Mouse (Mus musculus): ENCODE measurements around the gene Gm3233.
"Not testable (repeated sequence)": the region's sequence is repeated elsewhere in the genome, so short reads cannot be mapped to it uniquely, and the experiment has no call there.

The Gm3233 gene

GRCm38 (mm10) chr10:77728280-77728679, 31.2 kb downstream of the Gm3233 start:
- no peaks in the 10 kb centered on the region for H3K9me3 ChIP-seq (ENCODE audit: low read length)
- TF ChIP-seq POU5F1 (IDR thresholded peaks at IDR 0.05; ENCODE audit: borderline replicate concordance, low read length) (no peak), CTCF (conservative IDR thresholded peaks at IDR 0.05; ENCODE audit: low read length) (no peak), NANOG (IDR thresholded peaks at IDR 0.05; ENCODE audit: borderline replicate concordance, low read length) (no peak)
- H3K4me1 ChIP-seq (replicated peaks; ENCODE audit: low read depth, low read length): no peaks in the 10 kb centered on the region

GRCm38 (mm10) chr10:77726186-77726585, 33.3 kb downstream of the Gm3233 start, which contains the start of gene Gm10100:
Gm10100 (plus strand) TSS chr10:77726486.
- TF ChIP-seq NANOG (IDR thresholded peaks at IDR 0.05; ENCODE audit: borderline replicate concordance, low read length): no peak
- no peak for TF ChIP-seq POU5F1 (IDR thresholded peaks at IDR 0.05; ENCODE audit: borderline replicate concordance, low read length)
- no peak for TF ChIP-seq CTCF (conservative IDR thresholded peaks at IDR 0.05; ENCODE audit: low read length)

More at GRCm38 (mm10) chr10:77728280-77728679, 31.2 kb downstream of the Gm3233 start:
- H3K27me3 ChIP-seq (ENCODE audit: insufficient read depth, low read length): no peaks in the 10 kb centered on the region
- no peaks in the 10 kb centered on the region for H3K36me3 ChIP-seq (ENCODE audit: insufficient read depth, low read length)
- no peak overlapping the region for H3K4me3 ChIP-seq (replicated peaks; ENCODE audit: low read length)

DNA sequence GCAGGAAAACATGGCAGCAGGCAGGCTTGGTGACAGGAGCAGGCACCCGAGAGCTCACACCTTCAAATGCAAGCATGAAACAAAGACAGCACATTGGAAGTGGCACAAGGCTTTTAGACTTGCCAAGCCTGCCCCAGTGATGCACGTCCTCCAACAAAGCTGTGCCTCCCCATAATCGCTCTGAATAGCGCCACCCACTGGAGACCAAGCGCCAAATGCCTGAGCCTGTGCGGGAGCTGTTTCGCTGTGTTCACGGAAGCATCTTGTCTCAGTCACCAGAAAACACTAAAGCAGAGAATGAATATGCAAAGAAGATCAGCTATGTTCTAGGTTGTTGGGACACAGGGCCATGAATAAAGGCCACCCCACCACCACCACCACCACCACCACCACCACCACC, 34.6 kb downstream of the Gm3233 start:
- TF ChIP-seq NANOG (IDR thresholded peaks at IDR 0.05; ENCODE audit: borderline replicate concordance, low read length) (no peak), CTCF (conservative IDR thresholded peaks at IDR 0.05; ENCODE audit: low read length) (peak; percentile 62), POU5F1 (IDR thresholded peaks at IDR 0.05; ENCODE audit: borderline replicate concordance, low read length) (no peak)
- H3K9me3 ChIP-seq (ENCODE audit: low read length): peaks cover 6% of the 10 kb centered on the region; the same call in 1 of the 2 replicates
- no peaks in the 10 kb centered on the region for H3K36me3 ChIP-seq (ENCODE audit: insufficient read depth, low read length)

More at GRCm38 (mm10) chr10:77726186-77726585, 33.3 kb downstream of the Gm3233 start, which contains the start of gene Gm10100:
- H3K4me1 ChIP-seq (replicated peaks; ENCODE audit: low read depth, low read length): no peaks in the 10 kb centered on the region
- no peaks in the 10 kb centered on the region for H3K9me3 ChIP-seq (ENCODE audit: low read length)
- no peaks in the 10 kb centered on the region for H3K36me3 ChIP-seq (ENCODE audit: insufficient read depth, low read length)
- no peak within 1 kb of the TSS for H3K4me3 ChIP-seq (replicated peaks; ENCODE audit: low read length)
- no peaks in the 10 kb centered on the region for H3K27me3 ChIP-seq (ENCODE audit: insufficient read depth, low read length)

GRCm38 (mm10) chr10:77720299-77720698, 39.2 kb downstream of the Gm3233 start, which contains the start of gene Krtap12-1:
Krtap12-1 (plus strand) TSS chr10:77720599.
- H3K27me3 ChIP-seq (ENCODE audit: insufficient read depth, low read length); H3K36me3 ChIP-seq (ENCODE audit: insufficient read depth, low read length); H3K4me3 ChIP-seq (replicated peaks; ENCODE audit: low read length); H3K9me3 ChIP-seq (ENCODE audit: low read length); H3K4me1 ChIP-seq (replicated peaks; ENCODE audit: low read depth, low read length): not testable (repeated sequence)

More for the DNA sequence above, 34.6 kb downstream of the Gm3233 start:
- H3K27me3 ChIP-seq (ENCODE audit: insufficient read depth, low read length): no peaks in the 10 kb centered on the region
- H3K4me1 ChIP-seq (replicated peaks; ENCODE audit: low read depth, low read length): no peaks in the 10 kb centered on the region
- no peak overlapping the region for H3K4me3 ChIP-seq (replicated peaks; ENCODE audit: low read length)

DNA sequence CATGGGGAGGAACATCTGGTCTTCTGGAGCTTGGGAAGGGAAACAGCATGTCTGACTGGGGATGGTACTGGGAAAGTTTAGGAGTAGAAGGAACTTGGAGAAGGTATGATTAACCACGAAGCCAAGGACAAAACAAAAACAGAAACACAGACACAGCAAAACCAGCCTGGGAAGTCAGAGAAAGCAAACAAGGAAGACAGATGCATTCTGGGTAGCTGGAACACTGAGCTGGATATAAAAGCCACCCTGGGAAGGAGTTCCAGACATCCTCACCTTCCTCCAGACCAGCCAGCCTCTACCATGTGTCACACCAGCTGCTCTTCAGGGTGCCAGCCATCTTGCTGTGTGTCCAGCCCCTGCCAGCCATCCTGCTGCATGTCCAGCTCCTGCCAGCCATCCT, 44.0 kb downstream of the Gm3233 start, which contains the start of gene Gm10142:
Gene Gm10142, plus strand, starts transcription at position 301 of the 400 bp plus-strand sequence.
- Histone ChIP-seq H3K36me3 (ENCODE audit: insufficient read depth, low read length) (no peaks in the 10 kb centered on the region), H3K4me1 (replicated peaks; ENCODE audit: low read depth, low read length) (no peaks in the 10 kb centered on the region), H3K27me3 (ENCODE audit: insufficient read depth, low read length) (no peaks in the 10 kb centered on the region), H3K9me3 (ENCODE audit: low read length) (peaks cover 8% of the 10 kb centered on the region; the same call in 1 of the 2 replicates), H3K4me3 (replicated peaks; ENCODE audit: low read length) (no peak within 1 kb of the TSS)
- no peak for TF ChIP-seq NANOG (IDR thresholded peaks at IDR 0.05; ENCODE audit: borderline replicate concordance, low read length)
- no peak for TF ChIP-seq CTCF (conservative IDR thresholded peaks at IDR 0.05; ENCODE audit: low read length)
- TF ChIP-seq POU5F1 (IDR thresholded peaks at IDR 0.05; ENCODE audit: borderline replicate concordance, low read length): no peak

GRCm38 (mm10) chr10:77713734-77714133, 45.7 kb downstream of the Gm3233 start:
- H3K4me3 ChIP-seq (replicated peaks; ENCODE audit: low read length): no peak overlapping the region
- TF ChIP-seq CTCF (conservative IDR thresholded peaks at IDR 0.05; ENCODE audit: low read length) (no peak), NANOG (IDR thresholded peaks at IDR 0.05; ENCODE audit: borderline replicate concordance, low read length) (no peak)
- no peaks in the 10 kb centered on the region for H3K4me1 ChIP-seq (replicated peaks; ENCODE audit: low read depth, low read length)
- H3K9me3 ChIP-seq (ENCODE audit: low read length): peaks cover 4% of the 10 kb centered on the region; the same call in 1 of the 2 replicates
- no peaks in the 10 kb centered on the region for H3K36me3 ChIP-seq (ENCODE audit: insufficient read depth, low read length)
- H3K27me3 ChIP-seq (ENCODE audit: insufficient read depth, low read length): no peaks in the 10 kb centered on the region

DNA sequence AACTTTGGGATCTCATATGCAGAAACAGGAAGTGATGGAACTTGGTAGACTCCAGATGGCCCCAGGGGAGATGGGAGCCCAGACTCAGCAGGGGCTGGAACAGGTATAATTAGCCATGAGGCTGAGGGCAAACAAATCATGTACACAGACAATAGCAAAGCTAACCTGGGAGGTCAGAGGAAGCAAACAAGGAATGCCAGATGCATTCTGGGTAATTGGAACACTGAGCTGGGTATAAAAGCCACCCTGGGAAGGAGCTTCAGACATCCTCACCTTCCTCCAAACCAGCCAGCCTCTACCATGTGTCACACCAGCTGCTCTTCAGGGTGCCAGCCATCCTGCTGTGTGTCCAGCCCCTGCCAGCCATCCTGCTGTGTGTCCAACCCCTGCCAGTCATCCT, 48.3 kb downstream of the Gm3233 start, which contains the start of gene Gm10024:
Gene Gm10024, plus strand, starts transcription at position 301 of the 400 bp plus-strand sequence.
- not testable (repeated sequence) for H3K4me3 ChIP-seq (replicated peaks; ENCODE audit: low read length); H3K9me3 ChIP-seq (ENCODE audit: low read length); H3K4me1 ChIP-seq (replicated peaks; ENCODE audit: low read depth, low read length); H3K27me3 ChIP-seq (ENCODE audit: insufficient read depth, low read length); H3K36me3 ChIP-seq (ENCODE audit: insufficient read depth, low read length)

- H3K9me3 ChIP-seq (ENCODE audit: low read length): peaks cover 19% of the 10 kb centered on the region
- no peaks in the 10 kb centered on the region for H3K36me3 ChIP-seq (ENCODE audit: insufficient read depth, low read length)
- H3K27me3 ChIP-seq (ENCODE audit: insufficient read depth, low read length): no peaks in the 10 kb centered on the region
- no peaks in the 10 kb centered on the region for H3K4me1 ChIP-seq (replicated peaks; ENCODE audit: low read depth, low read length)
- no peak overlapping the region for H3K4me3 ChIP-seq (replicated peaks; ENCODE audit: low read length)
- no peak for TF ChIP-seq CTCF (conservative IDR thresholded peaks at IDR 0.05; ENCODE audit: low read length)
- no peak for TF ChIP-seq POU5F1 (IDR thresholded peaks at IDR 0.05; ENCODE audit: borderline replicate concordance, low read length)
- TF ChIP-seq NANOG (IDR thresholded peaks at IDR 0.05; ENCODE audit: borderline replicate concordance, low read length): no peak
These were observed 49.7 kb downstream of the Gm3233 start for GRCm38 (mm10) chr10:77709831-77710230.
